Mouse (Mus musculus): ENCODE measurements around the gene Misp. TPM values are rescaled to one million over a fixed set of nuclear protein-coding genes. Genes with fewer than 3 reads are reported as not detected.

The Misp gene
- polyA plus RNA-seq, 1 experiment from 2014 or later, result 0.29 TPM

DNA sequence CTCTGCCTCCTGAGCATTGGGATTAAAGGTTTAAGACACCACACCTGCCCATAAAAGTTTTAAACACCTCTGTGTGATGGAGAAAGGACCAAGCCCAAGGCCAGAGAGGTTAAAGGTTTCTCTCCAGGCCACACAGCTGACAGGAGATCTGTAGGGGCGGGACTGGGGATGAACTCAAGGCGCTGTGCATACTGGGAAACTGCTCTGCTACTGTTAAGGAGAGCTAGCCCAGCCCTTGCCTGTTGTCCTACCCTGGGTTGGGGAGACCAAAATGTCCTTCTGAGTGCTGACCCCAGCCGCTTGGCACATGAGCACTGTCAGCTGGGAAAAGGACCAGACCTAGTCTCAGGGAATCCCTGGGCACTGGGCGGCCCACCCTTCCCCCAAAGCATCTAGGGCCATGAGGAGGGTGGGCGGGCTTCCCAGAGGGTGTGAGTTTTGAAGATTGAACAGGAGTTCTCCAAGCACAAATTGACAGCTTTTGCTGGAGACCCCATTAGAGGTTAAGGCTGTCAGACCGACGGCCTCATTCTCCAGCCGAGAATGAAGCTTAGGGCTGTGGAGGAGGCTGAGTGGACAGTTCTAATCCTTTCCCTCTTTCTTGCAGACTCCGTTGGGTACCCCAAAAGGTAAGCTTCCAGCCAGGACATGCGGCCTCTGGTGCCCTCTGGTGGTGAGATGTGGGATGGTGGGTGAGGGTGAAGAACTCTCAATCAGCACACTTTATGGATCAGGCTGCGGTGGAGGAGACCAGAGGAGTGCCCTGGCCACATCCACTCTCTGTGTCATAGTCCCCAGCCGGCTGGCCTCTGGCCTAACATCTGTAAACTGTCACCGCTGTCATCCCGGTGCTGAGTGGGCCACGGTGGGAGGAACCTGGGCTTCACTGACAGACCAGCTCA lies 8.8 kb upstream of the Misp start:
- Histone ChIP-seq H3K4me2 (ENCODE audit: low read depth, severe bottlenecking) (no peak overlapping the region), H3K27me3 (ENCODE audit: control insufficient read depth, insufficient read depth, low read length) (no peaks in the 10 kb centered on the region), H3K36me3 (ENCODE audit: control insufficient read depth, insufficient read depth, low read length) (peaks cover 7% of the 10 kb centered on the region), H3K9me3 (ENCODE audit: control insufficient read depth, low read length) (no peaks in the 10 kb centered on the region), H3K27ac (replicated peaks; ENCODE audit: low read depth, low read length) (no peak overlapping the region), H3K4me3 (ENCODE audit: low read depth, low read length) (no peak overlapping the region; the same call in 1 of the 2 replicates), H3K9ac (ENCODE audit: low read length) (no peak overlapping the region), H3K4me1 (ENCODE audit: control insufficient read depth, insufficient read depth, low read length) (no peaks in the 10 kb centered on the region)
- ATAC-seq (ENCODE audit: insufficient number of reproducible peaks, low FRiP score, low TSS enrichment, low read depth) (peak; percentile 45; the same call in 1 of the 2 replicates), DNase-seq (ENCODE audit: low spot score) (peak; percentile 93)
- WGBS, result 29% methylated on average over 15 of the region's 15 CpGs

DNA sequence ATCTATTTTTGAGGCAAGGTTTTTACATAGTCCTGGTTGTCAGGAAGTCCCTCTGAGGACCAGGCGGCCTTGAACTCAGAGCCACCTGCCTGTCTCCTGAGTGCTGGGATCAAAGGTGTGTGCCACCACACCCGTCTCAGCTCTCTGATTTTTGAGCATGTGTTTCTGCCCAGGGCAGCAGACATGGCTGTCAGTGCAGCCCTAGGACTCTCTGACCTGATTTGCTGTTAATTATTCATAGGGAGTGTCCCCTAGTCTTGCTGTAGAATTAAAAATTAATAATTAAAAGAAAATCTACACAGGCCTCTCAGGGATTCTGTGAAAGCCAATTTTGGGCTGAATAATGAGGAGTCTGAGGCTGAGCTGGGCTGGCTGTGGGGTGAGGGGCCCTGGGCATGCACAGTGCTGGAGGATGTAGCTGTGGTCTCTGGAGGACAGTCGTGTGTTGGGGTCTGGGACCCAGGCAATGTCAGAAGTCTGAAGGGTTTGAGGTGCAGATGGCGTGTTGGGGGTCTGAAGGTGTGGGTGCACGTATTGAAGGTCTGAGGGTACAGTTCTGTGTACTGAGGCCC lies 6.4 kb upstream of the Misp start:
- Histone ChIP-seq H3K4me1 (ENCODE audit: control insufficient read depth, insufficient read depth, low read length) (no peaks in the 10 kb centered on the region), H3K27ac (replicated peaks; ENCODE audit: low read depth, low read length) (no peak overlapping the region), H3K4me2 (ENCODE audit: low read depth, severe bottlenecking) (no peak overlapping the region), H3K36me3 (ENCODE audit: control insufficient read depth, insufficient read depth, low read length) (peaks cover 9% of the 10 kb centered on the region), H3K9me3 (ENCODE audit: control insufficient read depth, low read length) (no peaks in the 10 kb centered on the region), H3K4me3 (ENCODE audit: low read depth, low read length) (no peak overlapping the region), H3K9ac (ENCODE audit: low read length) (no peak overlapping the region), H3K27me3 (ENCODE audit: control insufficient read depth, insufficient read depth, low read length) (no peaks in the 10 kb centered on the region)
- DNase-seq (ENCODE audit: low spot score) (no peak), ATAC-seq (ENCODE audit: insufficient number of reproducible peaks, low FRiP score, low TSS enrichment, low read depth) (no peak)
- 81% methylated on average over 5 of the region's 5 CpGs for WGBS

DNA sequence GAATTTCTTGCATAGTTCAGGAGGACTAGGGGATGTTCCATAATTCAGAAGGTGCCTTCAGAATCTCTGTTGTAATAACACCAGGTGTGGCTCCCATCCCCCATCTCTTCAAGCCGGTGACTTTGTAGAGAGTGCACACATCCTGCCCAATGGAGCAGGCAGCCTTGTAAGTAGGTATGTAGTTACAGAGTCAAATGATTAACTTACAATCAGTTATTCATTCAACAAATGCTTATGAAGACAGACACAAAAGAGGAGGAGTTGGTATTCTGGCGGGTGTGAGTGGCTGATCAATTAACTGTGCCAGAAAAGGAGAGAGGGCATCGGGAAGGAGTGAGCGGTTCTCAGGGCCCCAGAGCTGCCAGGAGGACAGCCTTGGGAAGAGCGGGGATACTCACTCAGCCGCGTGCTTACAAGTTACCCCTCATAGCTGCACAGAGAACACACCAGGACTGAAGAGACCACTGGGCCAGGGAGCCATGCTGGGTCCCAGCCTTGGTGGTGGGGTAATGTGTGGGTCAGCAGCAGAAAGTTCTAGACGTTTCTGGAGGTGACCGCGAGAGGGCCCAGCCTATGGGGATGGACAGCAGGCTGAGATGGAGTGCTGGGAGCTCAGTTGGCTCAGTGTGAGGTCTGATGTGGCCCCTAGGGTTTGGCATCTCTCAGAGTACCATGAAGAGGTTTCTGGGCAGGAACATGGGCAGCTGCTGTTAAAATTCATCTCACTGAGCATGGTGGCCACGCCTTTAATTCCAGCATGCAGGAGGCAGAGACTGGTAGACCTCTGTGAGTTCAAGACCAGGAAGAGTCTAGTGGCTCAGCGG lies 4.9 kb upstream of the Misp start:
- ATAC-seq (ENCODE audit: insufficient number of reproducible peaks, low FRiP score, low TSS enrichment, low read depth) (no peak), DNase-seq (ENCODE audit: low spot score) (no peak)
- WGBS, result 90% methylated on average over 12 of the region's 12 CpGs
- Histone ChIP-seq H3K27ac (replicated peaks; ENCODE audit: low read depth, low read length) (no peak overlapping the region), H3K4me3 (ENCODE audit: low read depth, low read length) (no peak overlapping the region), H3K36me3 (ENCODE audit: control insufficient read depth, insufficient read depth, low read length) (peaks cover 12% of the 10 kb centered on the region; the same call in 1 of the 2 replicates), H3K4me2 (ENCODE audit: low read depth, severe bottlenecking) (no peak overlapping the region), H3K9me3 (ENCODE audit: control insufficient read depth, low read length) (no peaks in the 10 kb centered on the region), H3K27me3 (ENCODE audit: control insufficient read depth, insufficient read depth, low read length) (no peaks in the 10 kb centered on the region), H3K4me1 (ENCODE audit: control insufficient read depth, insufficient read depth, low read length) (no peaks in the 10 kb centered on the region), H3K9ac (ENCODE audit: low read length) (no peak overlapping the region)

DNA sequence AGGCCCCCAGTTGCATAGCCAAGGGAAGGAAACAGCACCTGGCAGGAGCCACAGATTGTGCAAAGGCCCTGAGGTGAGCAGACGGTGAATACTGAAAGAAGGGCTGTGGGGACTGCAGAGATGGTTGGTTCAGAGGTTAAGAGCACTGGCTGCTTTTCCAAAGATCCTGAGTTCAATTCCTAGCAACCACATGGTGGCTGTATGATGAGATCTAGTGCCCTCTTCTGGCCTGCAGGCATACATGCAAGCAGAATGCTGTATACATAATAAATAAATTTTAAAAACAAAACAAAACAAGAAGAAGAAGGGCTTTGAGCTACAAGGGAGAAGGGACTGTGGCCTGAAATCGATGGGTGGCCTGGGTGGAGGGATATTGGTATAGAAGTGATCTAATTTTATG lies 3.7 kb upstream of the Misp start:
- no peak for DNase-seq (ENCODE audit: low spot score)
- Histone ChIP-seq H3K36me3 (ENCODE audit: control insufficient read depth, insufficient read depth, low read length) (peaks cover 12% of the 10 kb centered on the region; the same call in 1 of the 2 replicates), H3K27ac (replicated peaks; ENCODE audit: low read depth, low read length) (no peak overlapping the region), H3K27me3 (ENCODE audit: control insufficient read depth, insufficient read depth, low read length) (no peaks in the 10 kb centered on the region), H3K4me3 (ENCODE audit: low read depth, low read length) (no peak overlapping the region), H3K9me3 (ENCODE audit: control insufficient read depth, low read length) (no peaks in the 10 kb centered on the region), H3K4me1 (ENCODE audit: control insufficient read depth, insufficient read depth, low read length) (peaks cover under 1% of the 10 kb centered on the region; the same call in 1 of the 2 replicates), H3K4me2 (ENCODE audit: low read depth, severe bottlenecking) (no peak overlapping the region), H3K9ac (ENCODE audit: low read length) (no peak overlapping the region)
- ATAC-seq (ENCODE audit: insufficient number of reproducible peaks, low FRiP score, low TSS enrichment, low read depth), result no peak
- WGBS, result 88% methylated on average over 2 of the region's 2 CpGs

DNA sequence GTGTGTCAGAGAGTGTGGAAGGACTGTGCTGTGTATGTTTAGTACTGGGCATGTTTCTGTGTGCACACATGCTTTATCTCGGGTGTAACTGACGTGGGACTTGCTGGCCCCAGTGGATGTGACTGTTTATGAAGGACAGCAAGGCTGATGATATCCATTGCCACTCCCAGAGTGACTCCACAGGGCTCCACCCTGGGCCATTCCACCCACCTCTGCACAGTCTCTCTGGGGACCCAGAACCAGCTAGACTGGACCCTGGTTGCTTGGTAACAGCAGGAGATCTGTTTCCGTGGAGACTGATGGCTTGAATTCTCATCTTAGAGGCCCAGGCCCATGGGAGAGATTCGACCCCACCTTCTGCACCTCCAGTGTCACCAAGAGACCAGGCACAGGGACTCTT lies 2.6 kb upstream of the Misp start:
- Histone ChIP-seq H3K36me3 (ENCODE audit: control insufficient read depth, insufficient read depth, low read length) (peaks cover 10% of the 10 kb centered on the region; the same call in 1 of the 2 replicates), H3K4me3 (ENCODE audit: low read depth, low read length) (no peak overlapping the region), H3K4me1 (ENCODE audit: control insufficient read depth, insufficient read depth, low read length) (peaks cover 6% of the 10 kb centered on the region; the same call in 1 of the 2 replicates), H3K4me2 (ENCODE audit: low read depth, severe bottlenecking) (no peak overlapping the region), H3K9me3 (ENCODE audit: control insufficient read depth, low read length) (no peaks in the 10 kb centered on the region), H3K27me3 (ENCODE audit: control insufficient read depth, insufficient read depth, low read length) (no peaks in the 10 kb centered on the region), H3K9ac (ENCODE audit: low read length) (no peak overlapping the region), H3K27ac (replicated peaks; ENCODE audit: low read depth, low read length) (no peak overlapping the region)
- WGBS, result 86% methylated on average over 4 of the region's 4 CpGs
- no peak for DNase-seq (ENCODE audit: low spot score)
- ATAC-seq (ENCODE audit: insufficient number of reproducible peaks, low FRiP score, low TSS enrichment, low read depth), result no peak

DNA sequence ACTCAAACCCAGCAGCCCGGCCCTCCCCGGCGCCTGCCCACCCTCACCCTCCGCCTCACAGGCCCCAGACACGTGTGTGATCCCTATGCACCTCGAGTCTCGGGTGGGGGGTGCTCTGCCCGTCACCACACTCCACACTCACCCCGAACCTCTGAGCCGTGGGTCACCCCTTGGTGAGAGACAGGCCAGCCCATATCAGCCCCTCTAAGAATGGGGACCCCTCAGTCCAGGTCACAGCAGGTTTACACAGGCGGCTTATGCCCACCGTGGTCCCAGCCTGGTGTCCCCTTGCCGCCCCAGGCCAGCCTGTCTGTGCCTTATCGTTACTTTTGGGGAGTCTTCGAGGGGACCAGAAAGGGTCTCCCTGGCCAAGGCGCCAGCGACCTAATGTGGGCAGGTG lies 1.2 kb upstream of the Misp start:
- no peaks in the 10 kb centered on the region for H3K27me3 ChIP-seq (ENCODE audit: control insufficient read depth, insufficient read depth, low read length)
- peaks cover 10% of the 10 kb centered on the region; the same call in 1 of the 2 replicates for H3K36me3 ChIP-seq (ENCODE audit: control insufficient read depth, insufficient read depth, low read length)
- H3K9me3 ChIP-seq (ENCODE audit: control insufficient read depth, low read length), result no peaks in the 10 kb centered on the region
- DNase-seq (ENCODE audit: low spot score) (no peak), ATAC-seq (ENCODE audit: insufficient number of reproducible peaks, low FRiP score, low TSS enrichment, low read depth) (no peak)
- WGBS, result 93% methylated on average over 17 of the region's 17 CpGs
- no peak overlapping the region for H3K4me3 ChIP-seq (ENCODE audit: low read depth, low read length)
- H3K4me2 ChIP-seq (ENCODE audit: low read depth, severe bottlenecking), result no peak overlapping the region
- peaks cover 6% of the 10 kb centered on the region; the same call in 1 of the 2 replicates for H3K4me1 ChIP-seq (ENCODE audit: control insufficient read depth, insufficient read depth, low read length)
- H3K9ac ChIP-seq (ENCODE audit: low read length), result no peak overlapping the region
- H3K27ac ChIP-seq (replicated peaks; ENCODE audit: low read depth, low read length), result no peak overlapping the region

DNA sequence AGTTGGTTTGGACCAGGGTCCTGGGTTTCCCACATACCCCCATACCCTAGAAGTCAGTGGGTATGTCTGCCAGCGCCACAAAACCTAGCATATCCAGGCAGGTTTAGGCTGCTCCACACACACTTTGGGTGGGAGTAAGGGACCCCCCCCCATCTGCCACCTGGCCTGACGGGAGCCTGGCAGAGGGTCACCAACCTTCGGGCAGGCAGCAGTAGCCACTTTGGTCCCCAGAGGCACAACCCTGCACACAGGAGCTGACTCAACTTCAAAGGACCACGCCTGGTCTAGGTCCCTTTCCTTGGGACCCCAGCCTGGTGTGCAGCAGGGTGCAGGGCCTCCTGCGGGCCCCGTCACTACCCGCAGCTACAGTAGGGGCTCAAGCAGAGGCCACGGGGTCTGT lies 512 bp upstream of the Misp start:
- H3K9me3 ChIP-seq (ENCODE audit: control insufficient read depth, low read length), result no peaks in the 10 kb centered on the region
- no peaks in the 10 kb centered on the region for H3K27me3 ChIP-seq (ENCODE audit: control insufficient read depth, insufficient read depth, low read length)
- no peak for ATAC-seq (ENCODE audit: insufficient number of reproducible peaks, low FRiP score, low TSS enrichment, low read depth)
- 85% methylated on average over 8 of the region's 8 CpGs for WGBS
- H3K36me3 ChIP-seq (ENCODE audit: control insufficient read depth, insufficient read depth, low read length), result peaks cover 8% of the 10 kb centered on the region; the same call in 1 of the 2 replicates
- H3K27ac ChIP-seq (replicated peaks; ENCODE audit: low read depth, low read length), result no peak overlapping the region; the same call in 1 of the 2 replicates
- no peak overlapping the region for H3K9ac ChIP-seq (ENCODE audit: low read length)
- H3K4me1 ChIP-seq (ENCODE audit: control insufficient read depth, insufficient read depth, low read length), result peaks cover 6% of the 10 kb centered on the region; the same call in 1 of the 2 replicates
- H3K4me2 ChIP-seq (ENCODE audit: low read depth, severe bottlenecking), result no peak overlapping the region
- DNase-seq (ENCODE audit: low spot score), result no peak
- H3K4me3 ChIP-seq (ENCODE audit: low read depth, low read length), result no peak overlapping the region

DNA sequence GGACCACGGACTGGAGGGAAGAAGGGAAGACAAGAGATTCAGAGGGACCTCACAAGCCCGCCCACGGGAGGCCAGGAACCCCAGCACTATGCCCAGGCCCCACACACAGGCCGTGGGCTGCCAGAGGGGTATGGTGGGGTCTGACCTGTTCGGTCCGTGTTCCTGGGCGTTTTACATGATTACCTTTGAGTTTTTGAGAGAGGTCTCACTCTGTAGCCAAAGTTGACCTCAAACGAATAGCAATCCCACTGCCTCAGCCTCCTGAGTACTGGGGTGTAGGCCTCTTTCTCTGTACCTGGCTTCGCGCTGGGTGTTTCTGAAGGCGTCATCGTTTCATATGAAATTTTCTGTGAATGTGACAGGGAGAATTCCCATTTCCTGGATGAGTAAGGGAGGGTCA lies 942 bp downstream of the Misp start:
- no peak overlapping the region for H3K4me3 ChIP-seq (ENCODE audit: low read depth, low read length)
- H3K27me3 ChIP-seq (ENCODE audit: control insufficient read depth, insufficient read depth, low read length), result no peaks in the 10 kb centered on the region
- no peak overlapping the region for H3K27ac ChIP-seq (replicated peaks; ENCODE audit: low read depth, low read length)
- no peak overlapping the region for H3K9ac ChIP-seq (ENCODE audit: low read length)
- peaks cover 6% of the 10 kb centered on the region; the same call in 1 of the 2 replicates for H3K4me1 ChIP-seq (ENCODE audit: control insufficient read depth, insufficient read depth, low read length)
- H3K9me3 ChIP-seq (ENCODE audit: control insufficient read depth, low read length), result no peaks in the 10 kb centered on the region
- 91% methylated on average over 12 of the region's 12 CpGs for WGBS
- ATAC-seq (ENCODE audit: insufficient number of reproducible peaks, low FRiP score, low TSS enrichment, low read depth), result no peak
- peaks cover 5% of the 10 kb centered on the region; the same call in 1 of the 2 replicates for H3K36me3 ChIP-seq (ENCODE audit: control insufficient read depth, insufficient read depth, low read length)
- DNase-seq (ENCODE audit: low spot score), result no peak
- no peak overlapping the region for H3K4me2 ChIP-seq (ENCODE audit: low read depth, severe bottlenecking)
